Mouse (Mus musculus) liver, embryonic 14.5 days (tissue): Measurements from ENCODE around the gene Iqcf3.

Experiments
- CTCF ChIP-seq: IDR thresholded peaks from 2 replicates; pipeline ENCODE4 v1.5.1; 2016; ENCODE audit warnings: antibody characterized with exemption, low read depth, control low read depth
- EP300 ChIP-seq: IDR thresholded peaks from 2 replicates; pipeline ENCODE4 v1.6.1; 2016; ENCODE audit warnings: antibody characterized with exemption, low read depth

DNA sequence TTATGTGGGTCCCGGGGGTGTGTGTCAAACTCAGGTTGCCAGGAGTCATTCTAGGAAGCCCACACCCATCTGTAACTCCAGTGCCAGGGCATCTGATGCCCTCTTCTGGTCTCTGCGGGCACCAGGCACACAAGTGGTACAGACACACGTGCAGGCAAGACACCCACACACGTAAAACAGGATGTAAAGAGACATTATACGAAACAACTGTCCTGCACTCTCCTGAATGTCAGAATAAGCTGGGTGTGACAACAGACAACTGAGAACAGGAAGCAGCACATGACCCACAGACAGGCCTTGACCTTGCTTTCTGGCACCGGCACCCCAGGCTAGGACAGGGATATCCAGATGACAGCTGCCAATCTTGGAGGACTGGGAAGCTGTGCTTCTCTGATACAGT is 92.1 kb downstream of the Iqcf3 start:
- 0 out of 2 replicates have a peak, but pooled peaks have one; percentile 13 for TF ChIP-seq CTCF
- TF ChIP-seq EP300: no peak
